ENCODE assay signal across 11 mouse cellular contexts in genomic region chr16:37964380-37965070, GRCm38 (mm10). TPM values are rescaled to one million over a fixed set of nuclear protein-coding genes. Genes with fewer than 3 reads are reported as not detected.
A peak's percentile ranks its signal among the peaks of the same experiment; 100 is the strongest.
DNase-seq lines count a peak whose midpoint lies in the region; ATAC-seq lines count a peak whose summit lies in the region.
"Had no signal": no experiment of that assay in that cellular context is flagged by ENCODE, and none has a peak within 500 bp of the region (broad histone marks: within the 10 kb centered on the region; RNA-seq: fewer than 3 reads in every experiment).

No protein-coding gene starts in this region.

- H3K4me1 ChIP-seq in lung, embryonic 15.5 days = peaks cover 23% of the 10 kb centered on the region
- H3K4me1 ChIP-seq in forebrain, embryonic 14.5 days (ENCODE audit: control insufficient read depth, insufficient read depth, low read length) = peaks cover 10% of the 10 kb centered on the region
- H3K4me1 ChIP-seq in kidney, embryonic 16.5 days (ENCODE audit: insufficient read depth, low read length) = peaks cover 21% of the 10 kb centered on the region
- peaks cover 15% of the 10 kb centered on the region for H3K4me1 ChIP-seq in liver, embryonic 12.5 days

- no peaks in the 10 kb centered on the region for H3K27me3 ChIP-seq in lung, embryonic 15.5 days
- H3K27me3 ChIP-seq in forebrain, embryonic 14.5 days (replicated peaks; ENCODE audit: control insufficient read depth, insufficient read depth, low read length) = no peaks in the 10 kb centered on the region
- no peaks in the 10 kb centered on the region for H3K27me3 ChIP-seq in kidney, embryonic 16.5 days (ENCODE audit: insufficient read depth, low read length)
- H3K27me3 ChIP-seq in liver, embryonic 12.5 days (replicated peaks) = no peaks in the 10 kb centered on the region

- 39% methylated on average over 4 of the region's 4 CpGs for WGBS in lung, embryonic 15.5 days
- WGBS in forebrain, embryonic 14.5 days = 80% methylated on average over 4 of the region's 4 CpGs
- 25% methylated on average over 4 of the region's 4 CpGs for WGBS in kidney, embryonic 16.5 days
- WGBS in liver, embryonic 12.5 days (ENCODE audit: insufficient replicate concordance) = 53% methylated on average over 4 of the region's 4 CpGs

- DNase-seq in lung, postnatal 25 days (ENCODE audit: low spot score) = no peak
- no peak for DNase-seq in forebrain, embryonic 14.5 days (ENCODE audit: low spot score)
- DNase-seq in neural tube, embryonic 10.5 days (ENCODE audit: extremely low spot score, low spot score) = peak; percentile 41
- DNase-seq in spleen, adult 12 weeks (ENCODE audit: low spot score) = no peak
- DNase-seq in urinary bladder, adult 18-20 months (ENCODE audit: low spot score in 2 of 2) = no peak
- DNase-seq: heart, postnatal 14 days; right cerebral cortex, postnatal 25 days had no signal

- peak overlapping the region; percentile 53 for H3K27ac ChIP-seq in lung, embryonic 15.5 days
- peak overlapping the region; percentile 58; the same call in 1 of the 2 replicates for H3K27ac ChIP-seq in forebrain, embryonic 14.5 days (ENCODE audit: low read depth, low read length)
- peak overlapping the region; percentile 56; the same call in 1 of the 2 replicates for H3K27ac ChIP-seq in kidney, embryonic 16.5 days (ENCODE audit: low read length)
- no peak overlapping the region for H3K27ac ChIP-seq in liver, embryonic 12.5 days

- no peak overlapping the region for H3K4me3 ChIP-seq in lung, embryonic 15.5 days
- H3K4me3 ChIP-seq in forebrain, embryonic 14.5 days (ENCODE audit: low read depth, low read length) = no peak overlapping the region
- H3K4me3 ChIP-seq in kidney, embryonic 16.5 days (ENCODE audit: low read length) = no peak overlapping the region
- no peak overlapping the region for H3K4me3 ChIP-seq in liver, embryonic 12.5 days

- H3K4me2 ChIP-seq in lung, embryonic 15.5 days = no peak overlapping the region; the same call in 1 of the 2 replicates
- H3K4me2 ChIP-seq in forebrain, embryonic 14.5 days (ENCODE audit: low read length) = no peak overlapping the region
- peak overlapping the region; percentile 39; the same call in 1 of the 2 replicates for H3K4me2 ChIP-seq in kidney, embryonic 16.5 days (replicated peaks; ENCODE audit: low read depth, low read length)
- H3K4me2 ChIP-seq in liver, embryonic 12.5 days = no peak overlapping the region

- ATAC-seq in lung, embryonic 15.5 days (ENCODE audit: borderline replicate concordance, extremely low read depth, low FRiP score, low TSS enrichment) = no peak
- no peak for ATAC-seq in forebrain, embryonic 14.5 days
- ATAC-seq in kidney, embryonic 16.5 days (ENCODE audit: low FRiP score, low TSS enrichment) = 0 out of 2 replicates have a peak, but pooled peaks have one; percentile 31
- no peak for ATAC-seq in liver, embryonic 12.5 days
- ATAC-seq: activated CD4-positive, CD25-positive, alpha-beta regulatory T cell, adult 4 months had no signal

- no peak overlapping the region for H3K9ac ChIP-seq in lung, embryonic 15.5 days
- H3K9ac ChIP-seq in forebrain, embryonic 14.5 days (ENCODE audit: low read length) = no peak overlapping the region
- no peak overlapping the region for H3K9ac ChIP-seq in kidney, embryonic 16.5 days (replicated peaks; ENCODE audit: low read length)
- no peak overlapping the region for H3K9ac ChIP-seq in liver, embryonic 12.5 days

- no peaks in the 10 kb centered on the region for H3K9me3 ChIP-seq in lung, embryonic 15.5 days
- H3K9me3 ChIP-seq in forebrain, embryonic 14.5 days (replicated peaks; ENCODE audit: control insufficient read depth, low read length) = no peaks in the 10 kb centered on the region
- no peaks in the 10 kb centered on the region for H3K9me3 ChIP-seq in kidney, embryonic 16.5 days (ENCODE audit: low read length)
- H3K9me3 ChIP-seq in liver, embryonic 12.5 days (replicated peaks) = no peaks in the 10 kb centered on the region

- no peaks in the 10 kb centered on the region for H3K36me3 ChIP-seq in lung, embryonic 15.5 days
- no peaks in the 10 kb centered on the region for H3K36me3 ChIP-seq in forebrain, embryonic 14.5 days (ENCODE audit: control insufficient read depth, insufficient read depth, low read length)
- no peaks in the 10 kb centered on the region for H3K36me3 ChIP-seq in kidney, embryonic 16.5 days (ENCODE audit: insufficient read depth, low read length)
- no peaks in the 10 kb centered on the region for H3K36me3 ChIP-seq in liver, embryonic 12.5 days

RNA-seq across cellular contexts. Expression of gene Gpr156, which starts 48.2 kb away (rescaled TPM):
- 0.50 and 0.67 TPM in 2 replicates for polyA plus RNA-seq in lung, embryonic 15.5 days (2015; fragmentation: Nextera tagmentation; extraction: Ambion mirVana)
- polyA plus RNA-seq in forebrain, embryonic 14.5 days (2014; fragmentation: Nextera tagmentation; extraction: Ambion mirVana) = 4.2 and 5.1 TPM in 2 replicates
- 0.85 and 1.3 TPM in 2 replicates for polyA plus RNA-seq in kidney, embryonic 16.5 days (2015; fragmentation: Nextera tagmentation; extraction: Ambion mirVana)
- polyA plus RNA-seq in liver, embryonic 12.5 days (2016; fragmentation: Nextera tagmentation; extraction: Ambion mirVana) = 0.07 TPM in 1 of 2 replicates, not detected in the other
- polyA plus RNA-seq: activated CD4-positive, CD25-positive, alpha-beta regulatory T cell, adult 4 months had no signal
